Mouse (Mus musculus): ENCODE measurements around the gene Sycn. TPM values are rescaled to one million over a fixed set of nuclear protein-coding genes. Genes with fewer than 3 reads are reported as not detected.

The Sycn gene
- polyA plus RNA-seq, 1 experiment from 2014 or later = 1.3 TPM

- no peak for TF ChIP-seq CTCF (IDR thresholded peaks at IDR 0.05; ENCODE audit: low read depth)
- TF ChIP-seq EP300 (IDR thresholded peaks at IDR 0.05; ENCODE audit: low read depth) = no peak
These were observed 4.6 kb downstream of the Sycn start for GRCm38 (mm10) chr7:28545048-28545890.

GRCm38 (mm10) chr7:28545891-28546210, 5.2 kb downstream of the Sycn start:
- TF ChIP-seq EP300 (IDR thresholded peaks at IDR 0.05; ENCODE audit: low read depth) (no peak), CTCF (IDR thresholded peaks at IDR 0.05; ENCODE audit: low read depth) (no peak)
- WGBS (ENCODE audit: insufficient replicate concordance) = 64% methylated on average over 7 of the region's 7 CpGs

More at GRCm38 (mm10) chr7:28545048-28545890, 4.6 kb downstream of the Sycn start:
- H3K4me3 ChIP-seq (ENCODE audit: low read depth, low read length) = no peak overlapping the region
- ATAC-seq (peak; percentile 55), DNase-seq (peak; percentile 59)
- H3K9ac ChIP-seq (replicated peaks) = no peak overlapping the region
- H3K4me1 ChIP-seq (ENCODE audit: insufficient read depth) = peaks cover 3% of the 10 kb centered on the region; the same call in 1 of the 2 replicates
- no peak overlapping the region for H3K27ac ChIP-seq (ENCODE audit: low read depth)
- no peak overlapping the region for H3K4me2 ChIP-seq (ENCODE audit: low read depth, low read length)
- no peaks in the 10 kb centered on the region for H3K9me3 ChIP-seq (ENCODE audit: low read length)
- H3K27me3 ChIP-seq (ENCODE audit: insufficient read depth, low read length) = peaks cover 28% of the 10 kb centered on the region
- no peaks in the 10 kb centered on the region for H3K36me3 ChIP-seq (replicated peaks; ENCODE audit: insufficient read depth, low read length)
- WGBS (ENCODE audit: insufficient replicate concordance) = 33% methylated on average over 14 of the region's 14 CpGs

GRCm38 (mm10) chr7:28546649-28547048, 6.0 kb downstream of the Sycn start:
- Histone ChIP-seq H3K4me1 (ENCODE audit: insufficient read depth) (peaks cover 3% of the 10 kb centered on the region; the same call in 1 of the 2 replicates), H3K9ac (replicated peaks) (no peak overlapping the region), H3K4me3 (ENCODE audit: low read depth, low read length) (no peak overlapping the region), H3K27me3 (ENCODE audit: insufficient read depth, low read length) (peaks cover 28% of the 10 kb centered on the region), H3K9me3 (ENCODE audit: low read length) (no peaks in the 10 kb centered on the region), H3K36me3 (replicated peaks; ENCODE audit: insufficient read depth, low read length) (no peaks in the 10 kb centered on the region), H3K4me2 (ENCODE audit: low read depth, low read length) (peak overlapping the region; percentile 43), H3K27ac (ENCODE audit: low read depth) (no peak overlapping the region)
- WGBS (ENCODE audit: insufficient replicate concordance) = 3% methylated on average over 19 of the region's 22 CpGs
- no peak for TF ChIP-seq CTCF (IDR thresholded peaks at IDR 0.05; ENCODE audit: low read depth)
- TF ChIP-seq EP300 (IDR thresholded peaks at IDR 0.05; ENCODE audit: low read depth) = no peak
- ATAC-seq (no peak), DNase-seq (no peak)

More at GRCm38 (mm10) chr7:28545891-28546210, 5.2 kb downstream of the Sycn start:
- Histone ChIP-seq H3K27ac (ENCODE audit: low read depth) (no peak overlapping the region), H3K4me1 (ENCODE audit: insufficient read depth) (peaks cover 3% of the 10 kb centered on the region; the same call in 1 of the 2 replicates), H3K4me3 (ENCODE audit: low read depth, low read length) (no peak overlapping the region), H3K36me3 (replicated peaks; ENCODE audit: insufficient read depth, low read length) (no peaks in the 10 kb centered on the region), H3K9ac (replicated peaks) (no peak overlapping the region), H3K4me2 (ENCODE audit: low read depth, low read length) (no peak overlapping the region), H3K9me3 (ENCODE audit: low read length) (no peaks in the 10 kb centered on the region), H3K27me3 (ENCODE audit: insufficient read depth, low read length) (peaks cover 28% of the 10 kb centered on the region)
- DNase-seq (no peak), ATAC-seq (no peak)

GRCm38 (mm10) chr7:28547154-28547553, 6.5 kb downstream of the Sycn start, which contains the start of gene Nccrp1:
Gene Nccrp1 (minus strand): TSS chr7:28547254.
- H3K27ac ChIP-seq (ENCODE audit: low read depth) = no peak within 1 kb of the TSS
- H3K9ac ChIP-seq (replicated peaks) = no peak within 1 kb of the TSS
- DNase-seq (no peak), ATAC-seq (no peak)
- 9% methylated on average over 5 of the region's 5 CpGs for WGBS (ENCODE audit: insufficient replicate concordance)
- H3K9me3 ChIP-seq (ENCODE audit: low read length) = no peaks in the 10 kb centered on the region
- peaks cover 3% of the 10 kb centered on the region; the same call in 1 of the 2 replicates for H3K4me1 ChIP-seq (ENCODE audit: insufficient read depth)
- TF ChIP-seq CTCF (IDR thresholded peaks at IDR 0.05; ENCODE audit: low read depth) = no peak
- TF ChIP-seq EP300 (IDR thresholded peaks at IDR 0.05; ENCODE audit: low read depth) = no peak
- peaks cover 28% of the 10 kb centered on the region for H3K27me3 ChIP-seq (ENCODE audit: insufficient read depth, low read length)
- no peak within 1 kb of the TSS for H3K4me3 ChIP-seq (ENCODE audit: low read depth, low read length)
- no peaks in the 10 kb centered on the region for H3K36me3 ChIP-seq (replicated peaks; ENCODE audit: insufficient read depth, low read length)
- peak within 1 kb of the TSS; percentile 43 for H3K4me2 ChIP-seq (ENCODE audit: low read depth, low read length)

- peak overlapping the region; percentile 43 for H3K4me2 ChIP-seq (ENCODE audit: low read depth, low read length)
- no peak overlapping the region for H3K9ac ChIP-seq (replicated peaks)
- H3K4me3 ChIP-seq (ENCODE audit: low read depth, low read length) = no peak overlapping the region
- H3K27me3 ChIP-seq (ENCODE audit: insufficient read depth, low read length) = peaks cover 28% of the 10 kb centered on the region
- peaks cover 3% of the 10 kb centered on the region; the same call in 1 of the 2 replicates for H3K4me1 ChIP-seq (ENCODE audit: insufficient read depth)
- TF ChIP-seq EP300 (IDR thresholded peaks at IDR 0.05; ENCODE audit: low read depth) (no peak), CTCF (IDR thresholded peaks at IDR 0.05; ENCODE audit: low read depth) (no peak)
- no peak overlapping the region for H3K27ac ChIP-seq (ENCODE audit: low read depth)
- H3K36me3 ChIP-seq (replicated peaks; ENCODE audit: insufficient read depth, low read length) = no peaks in the 10 kb centered on the region
- no peaks in the 10 kb centered on the region for H3K9me3 ChIP-seq (ENCODE audit: low read length)
- ATAC-seq (no peak), DNase-seq (no peak)
- WGBS (ENCODE audit: insufficient replicate concordance) = 22% methylated on average over 7 of the region's 7 CpGs
These were observed 6.9 kb downstream of the Sycn start for GRCm38 (mm10) chr7:28547628-28548027.

DNA sequence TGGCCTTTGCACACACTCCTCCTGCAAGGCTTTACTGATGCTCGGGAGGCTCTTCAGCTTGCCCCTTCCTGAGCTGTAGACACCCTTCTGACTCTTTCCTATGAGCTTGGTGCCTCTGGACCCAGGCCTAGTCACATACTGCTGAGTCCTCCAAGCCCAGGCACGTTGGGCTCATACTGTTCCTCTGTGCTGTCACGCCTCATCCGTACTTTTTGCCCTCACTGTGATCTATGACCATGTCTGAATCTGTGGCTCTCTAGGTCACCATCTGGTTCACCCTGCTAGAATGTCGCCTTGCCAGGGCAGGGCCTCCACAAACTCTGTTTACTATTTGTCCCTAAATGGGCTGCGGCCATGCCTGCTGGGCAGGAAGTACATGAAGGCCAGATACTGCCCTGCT, 12.4 kb downstream of the Sycn start:
- H3K4me2 ChIP-seq (ENCODE audit: low read depth, low read length) = no peak overlapping the region
- H3K4me1 ChIP-seq (ENCODE audit: insufficient read depth) = peaks cover 3% of the 10 kb centered on the region; the same call in 1 of the 2 replicates
- no peak overlapping the region for H3K9ac ChIP-seq (replicated peaks)
- no peak overlapping the region for H3K27ac ChIP-seq (ENCODE audit: low read depth)
- no peak overlapping the region for H3K4me3 ChIP-seq (ENCODE audit: low read depth, low read length)
- H3K9me3 ChIP-seq (ENCODE audit: low read length) = no peaks in the 10 kb centered on the region
- H3K27me3 ChIP-seq (ENCODE audit: insufficient read depth, low read length) = no peaks in the 10 kb centered on the region
- ATAC-seq = no peak
- no peaks in the 10 kb centered on the region for H3K36me3 ChIP-seq (replicated peaks; ENCODE audit: insufficient read depth, low read length)
- WGBS (ENCODE audit: insufficient replicate concordance) = 76% methylated on average over 6 of the region's 6 CpGs
- no peak for DNase-seq
- no peak for TF ChIP-seq EP300 (IDR thresholded peaks at IDR 0.05; ENCODE audit: low read depth)
- no peak for TF ChIP-seq CTCF (IDR thresholded peaks at IDR 0.05; ENCODE audit: low read depth)

All from liver, postnatal 0 days (tissue).